Mouse (Mus musculus) naive thymus-derived CD4-positive, alpha-beta T cell, adult 2 months (primary cell): ENCODE results near the gene Zfp219.

ENCODE experiments used
- DNase-seq: peaks from one replicate; pipeline ENCODE4 v3.0.0-alpha.2; 2011; ENCODE audit warnings: low read depth

Gene Zfp219

GRCm38 (mm10) chr14:52018248-52019050 is 2.1 kb downstream of the Zfp219 start:
- DNase-seq, result no peak

- DNase-seq, result no peak
These were observed 2.9 kb downstream of the Zfp219 start for GRCm38 (mm10) chr14:52017662-52018061.

GRCm38 (mm10) chr14:52016625-52017405 is 3.7 kb downstream of the Zfp219 start:
- no peak for DNase-seq

- DNase-seq, result no peak
These were observed 5.0 kb downstream of the Zfp219 start, which contains the start of gene Tmem253 for GRCm38 (mm10) chr14:52015445-52016100. Gene Tmem253 (plus strand): TSS chr14:52015658.

- peak; percentile 57 for DNase-seq
These were observed 5.7 kb downstream of the Zfp219 start for GRCm38 (mm10) chr14:52014761-52015311.

- no peak for DNase-seq
These were observed 6.2 kb downstream of the Zfp219 start for GRCm38 (mm10) chr14:52014271-52014760.

GRCm38 (mm10) chr14:52013771-52014219 is 6.7 kb downstream of the Zfp219 start:
- DNase-seq, result peak; percentile 63

DNA sequence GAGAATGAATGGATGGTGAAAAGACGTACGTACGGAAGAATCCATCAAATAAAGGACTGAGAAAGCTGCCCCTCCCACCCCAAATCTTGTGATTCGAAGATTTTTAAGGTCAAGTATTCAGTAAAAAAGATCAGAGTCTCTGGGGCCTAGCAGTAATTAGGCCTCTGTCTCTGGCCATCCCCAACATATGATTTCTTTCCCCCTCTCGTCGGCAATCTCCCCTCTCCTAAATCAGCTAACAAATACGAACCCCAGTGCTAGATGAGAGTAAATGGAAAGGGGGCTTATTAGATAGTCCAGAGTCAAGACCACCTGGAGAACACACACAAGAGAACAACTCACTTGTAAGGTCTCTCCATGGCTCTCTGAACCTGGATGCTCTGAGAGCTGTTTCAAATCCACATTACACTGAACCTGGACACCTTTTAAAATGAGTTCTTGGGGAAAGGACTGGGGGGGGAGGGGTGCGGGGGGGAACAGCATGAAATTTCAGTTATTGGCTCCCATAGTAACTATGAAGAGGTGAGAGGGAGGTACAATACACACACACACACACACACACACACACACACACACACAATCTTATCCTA is 7.4 kb downstream of the Zfp219 start:
- DNase-seq, result no peak

DNA sequence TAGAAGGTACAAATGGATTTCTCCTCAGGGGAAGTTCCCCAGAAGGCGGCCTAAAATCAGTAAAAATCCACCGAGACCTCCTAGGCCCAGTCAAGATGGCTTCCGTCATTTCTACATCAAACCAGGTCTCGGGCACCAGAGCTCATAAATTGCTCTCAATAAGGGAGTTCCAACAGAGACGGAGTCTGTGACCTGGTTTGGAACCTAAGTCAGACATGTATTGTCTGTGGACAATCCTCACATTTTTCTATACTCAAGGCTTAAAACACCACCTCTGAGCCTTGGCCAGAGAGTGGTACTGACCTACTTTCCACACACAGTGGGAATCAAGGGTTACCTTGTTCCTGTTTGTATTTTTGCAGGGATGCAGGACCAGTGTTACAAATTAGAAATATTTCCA is 8.0 kb downstream of the Zfp219 start:
- no peak for DNase-seq

DNA sequence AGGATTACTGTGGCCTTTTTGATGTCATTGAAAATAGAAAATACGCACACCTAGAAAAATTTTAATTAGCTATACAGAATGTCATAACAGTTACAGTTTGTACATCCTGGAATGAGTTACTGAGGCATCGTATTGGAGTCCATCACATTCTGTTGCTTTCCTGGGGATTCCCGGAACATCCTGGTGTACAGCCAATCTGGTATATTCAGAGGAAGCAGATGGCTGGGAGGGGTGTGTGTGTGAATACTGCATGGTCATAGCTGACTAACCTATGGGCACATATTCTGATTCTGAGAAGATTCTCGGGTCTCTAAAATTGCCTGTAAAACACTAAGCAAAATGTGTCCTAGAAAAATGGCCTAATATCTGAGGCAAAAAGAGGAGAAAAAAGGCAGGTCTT is 8.4 kb downstream of the Zfp219 start:
- no peak for DNase-seq

DNA sequence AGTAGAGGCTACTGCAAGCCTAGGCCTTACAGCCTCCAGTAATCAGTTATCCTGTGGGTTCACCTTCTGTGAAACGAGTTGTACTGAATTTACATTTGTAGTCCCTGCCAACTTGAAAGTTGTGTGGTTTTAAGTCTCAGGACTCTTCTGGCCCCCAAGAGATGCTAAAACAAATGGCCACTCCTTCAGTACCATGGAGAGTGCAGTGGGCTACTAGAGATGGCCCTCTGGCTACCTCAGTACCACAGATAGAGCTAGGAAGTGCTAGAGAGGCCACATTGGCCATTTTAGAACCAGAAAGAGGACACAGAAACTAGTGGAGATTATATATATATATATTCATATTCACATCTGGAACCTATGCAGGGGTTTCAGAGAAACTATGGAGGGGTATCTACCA is 8.8 kb downstream of the Zfp219 start:
- DNase-seq, result no peak

GRCm38 (mm10) chr14:52010446-52011111 is 10.0 kb downstream of the Zfp219 start:
- no peak for DNase-seq

- DNase-seq, result no peak
These were observed 10.7 kb downstream of the Zfp219 start for GRCm38 (mm10) chr14:52009841-52010240.

DNA sequence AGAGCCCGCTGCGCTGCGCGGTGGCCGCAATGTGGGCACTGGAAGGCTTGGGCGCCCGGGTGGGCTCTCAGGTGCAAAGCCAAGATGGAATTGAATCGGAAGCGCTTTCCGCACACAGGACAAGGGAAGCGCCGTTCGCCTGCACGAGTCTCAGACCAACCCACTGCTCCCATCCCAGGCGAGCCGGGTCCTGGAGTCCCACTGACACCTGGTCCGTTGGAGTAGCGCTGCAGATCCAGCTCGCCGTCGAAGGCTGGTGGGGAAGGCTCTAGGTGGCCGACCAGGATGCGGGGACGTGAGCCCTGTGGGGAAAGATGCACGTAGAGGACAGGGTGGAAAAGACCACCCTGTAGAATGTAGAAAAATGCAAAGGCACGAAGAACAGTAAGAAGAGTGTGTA is 11.2 kb downstream of the Zfp219 start:
- DNase-seq, result no peak

- peak; percentile 96 for DNase-seq
These were observed 12.0 kb downstream of the Zfp219 start for GRCm38 (mm10) chr14:52008321-52009203.

GRCm38 (mm10) chr14:52006771-52007170 is 13.8 kb downstream of the Zfp219 start:
- DNase-seq, result no peak

DNA sequence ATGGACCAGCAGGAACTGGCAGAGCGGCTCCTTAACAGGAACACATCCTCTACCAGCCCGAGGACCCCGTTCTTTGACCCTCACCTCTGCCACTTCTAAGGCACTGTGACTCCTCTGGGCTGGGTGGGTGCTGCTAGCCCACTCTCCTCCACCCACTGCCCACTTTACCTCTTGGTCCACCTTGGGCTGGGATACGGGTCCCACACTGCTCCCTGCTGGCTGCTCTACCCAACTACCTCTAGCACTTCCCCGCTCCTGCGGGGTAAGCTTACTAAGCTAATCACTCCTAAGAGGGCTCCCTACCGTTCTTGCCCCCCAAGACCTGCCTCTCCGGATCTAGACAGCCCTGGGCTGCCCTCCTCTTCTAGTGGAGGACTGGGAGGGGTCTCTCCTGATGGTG is 14.3 kb downstream of the Zfp219 start:
- DNase-seq, result no peak

GRCm38 (mm10) chr14:52005616-52006015 is 14.9 kb downstream of the Zfp219 start:
- no peak for DNase-seq

DNA sequence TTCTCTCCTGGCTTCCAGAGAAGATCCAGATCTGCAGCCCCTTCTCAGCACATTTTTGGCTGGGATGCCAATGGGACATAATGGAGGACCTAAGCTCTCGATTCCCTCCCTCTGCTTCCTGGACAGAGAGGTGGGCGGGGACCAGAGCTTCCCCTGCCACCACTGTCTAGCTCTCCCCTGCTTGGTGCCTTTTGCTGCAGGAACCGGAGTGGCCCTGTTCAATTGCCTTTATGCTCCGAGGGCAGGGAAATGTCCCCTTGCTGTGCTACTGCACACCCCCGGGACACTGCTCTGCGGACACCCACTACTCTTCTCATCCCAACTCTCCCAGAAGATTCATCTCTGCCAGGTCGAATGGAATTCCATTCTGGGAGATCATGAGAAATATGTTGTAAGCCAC is 15.4 kb downstream of the Zfp219 start:
- no peak for DNase-seq

DNA sequence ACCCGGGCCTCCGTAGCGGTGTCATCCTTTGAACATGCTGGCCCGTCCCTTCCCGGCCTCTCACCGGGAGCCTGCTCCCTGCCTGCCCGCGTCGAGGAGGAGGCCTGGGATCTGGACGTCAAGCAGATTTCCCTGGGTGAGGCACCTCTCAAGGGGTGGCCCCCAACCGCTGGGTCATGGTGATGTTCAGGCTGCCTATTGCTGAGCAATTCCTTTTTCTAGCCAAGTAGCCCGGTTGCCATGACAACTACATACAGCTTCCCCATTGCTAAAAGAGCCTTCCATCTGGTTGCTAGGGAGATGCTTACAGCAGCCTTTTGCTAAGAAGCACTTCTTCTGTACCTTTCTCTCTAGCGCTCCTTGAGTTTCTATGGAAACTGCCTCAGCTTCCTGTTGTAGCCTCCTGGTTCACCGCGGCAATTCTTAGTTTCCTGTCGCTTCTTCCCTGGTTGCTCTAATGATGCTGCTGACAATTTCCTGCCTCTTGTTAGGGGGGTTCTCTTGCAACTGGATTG is 16.5 kb downstream of the Zfp219 start:
- peak; percentile 82 for DNase-seq
